Mouse (Mus musculus) liver, embryonic 14.5 days (tissue): ENCODE measurements around the gene Cog1. TPM values are rescaled to one million over a fixed set of nuclear protein-coding genes. Genes with fewer than 3 reads are reported as not detected.

ENCODE experiments used
- ATAC-seq: fragments of 200-750 bp; cut with Nextera tagmentation; 2 replicates; pipeline ENCODE4 v1.8.0; 2017; ENCODE audit warnings: moderate number of reproducible peaks, mild to moderate bottlenecking, moderate library complexity; ENCODE audit not compliant: insufficient read depth
- DNase-seq, 3 experiments: peaks; one replicate each; pipeline ENCODE4 v3.0.0-alpha.2; 2012 to 2013; ENCODE audit warnings: low read depth in 3 of 3, low spot score in 3 of 3
- H3K27ac ChIP-seq: fragments of 300-500 bp; sonication (generic); 2 replicates; pipeline ENCODE4 v1.5.1; 2014; ENCODE audit warnings: moderate library complexity, mild to moderate bottlenecking, control low read depth, inconsistent platforms
- H3K27me3 ChIP-seq: fragments of 300-500 bp; sonication (generic); 2 replicates; pipeline ENCODE4 v1.6.1; 2014; ENCODE audit warnings: mild to moderate bottlenecking, low read length, moderate library complexity; ENCODE audit not compliant: control insufficient read depth, insufficient read depth
- H3K36me3 ChIP-seq: fragments of 300-500 bp; sonication (generic); replicated peaks from 2 replicates; pipeline ENCODE4 v1.6.1; 2014; ENCODE audit warnings: low read depth; ENCODE audit not compliant: control insufficient read depth, insufficient read depth
- H3K4me1 ChIP-seq, 2 experiments: fragments of 200-500 bp in 1 of 2; fragments of 300-500 bp in 1 of 2; sonication (generic) in 1 of 2; replicated peaks; 2 replicates each; pipeline ENCODE4 v1.6.1; 2012 to 2014; ENCODE audit warnings: antibody characterized with exemption in 1 of 2, inconsistent platforms in 1 of 2, low read length in 1 of 2; ENCODE audit not compliant: control insufficient read depth in 2 of 2, insufficient read depth in 2 of 2
- H3K4me2 ChIP-seq: fragments of 300-500 bp; sonication (generic); 2 replicates; pipeline ENCODE4 v1.6.1; 2014; ENCODE audit warnings: low read depth, mild to moderate bottlenecking, control low read depth, moderate library complexity
- H3K4me3 ChIP-seq, 2 experiments: fragments of 200-500 bp in 1 of 2; fragments of 300-500 bp in 1 of 2; sonication (generic) in 1 of 2; 2 replicates each; pipeline ENCODE4 v1.5.1; 2012 to 2014; ENCODE audit warnings: low read depth in 2 of 2, low read length in 2 of 2, mild to moderate bottlenecking in 2 of 2, control low read depth in 1 of 2, inconsistent platforms in 1 of 2, moderate library complexity in 1 of 2; ENCODE audit not compliant: insufficient read depth in 1 of 2
- H3K9ac ChIP-seq: fragments of 300-500 bp; sonication (generic); replicated peaks from 2 replicates; pipeline ENCODE4 v1.6.1; 2014; ENCODE audit warnings: mild to moderate bottlenecking, control low read depth, moderate library complexity
- H3K9me3 ChIP-seq: fragments of 300-500 bp; sonication (generic); 2 replicates; pipeline ENCODE4 v1.6.1; 2016; ENCODE audit warnings: low read length, mixed read lengths; ENCODE audit not compliant: control insufficient read depth
- CTCF ChIP-seq: IDR thresholded peaks from 2 replicates; pipeline ENCODE4 v1.5.1; 2016; ENCODE audit warnings: antibody characterized with exemption, low read depth, control low read depth
- EP300 ChIP-seq: IDR thresholded peaks from 2 replicates; pipeline ENCODE4 v1.6.1; 2016; ENCODE audit warnings: antibody characterized with exemption, low read depth
- whole genome bisulfite sequencing: fragments of 180-500 bp; shearing (Covaris S2); extraction: QIAGEN DNeasy Blood & Tissue Kit; methylation state at CpG from one replicate; pipeline ENCODE4 v1.1.7; 2014; ENCODE audit not compliant: insufficient replicate concordance; 5-methylcytosine and 5-hydroxymethylcytosine counted together
- polyA plus RNA-seq, 2 experiments: library from polyadenylated mRNA; depleted of rRNA in 1 of 2; stranded (reverse) in 1 of 2; unstranded in 1 of 2; fragments of >200 nt; fragmentation: Nextera tagmentation in 1 of 2; extraction: Ambion mirVana in 1 of 2; gene quantifications; 2 replicates each; pipeline versions ENCODE4 v1.2.1 to v1.2.3; 2012 to 2014

Gene Cog1
- polyA plus RNA-seq (2012; rRNA removed) (12.0 and 12.9 TPM in 2 replicates), polyA plus RNA-seq (2014; fragmentation: Nextera tagmentation; extraction: Ambion mirVana) (9.3 and 12.7 TPM in 2 replicates)

GRCm38 (mm10) chr11:113648690-113649352 is at the start of gene Cog1:
Cog1 (plus strand) TSS chr11:113649169.
- no peak for DNase-seq
- no peak; the same call in 1 of the 2 replicates for ATAC-seq
- Histone ChIP-seq H3K9me3 (no peaks in the 10 kb centered on the region), H3K4me1 (peaks cover 24 to 27% of the 10 kb centered on the region in 2 experiments), H3K4me3 (peak within 1 kb of the TSS; percentile 99 to 100), H3K27ac (peak within 1 kb of the TSS; percentile 84), H3K9ac (peak within 1 kb of the TSS; percentile 86), H3K4me2 (peak within 1 kb of the TSS; percentile 95), H3K36me3 (peaks cover 22% of the 10 kb centered on the region), H3K27me3 (no peaks in the 10 kb centered on the region)
- TF ChIP-seq EP300 (no peak), CTCF (no peak)
- WGBS, result 39% methylated on average over 26 of the region's 26 CpGs

GRCm38 (mm10) chr11:113600526-113601245 is 48.3 kb upstream of the Cog1 start:
- DNase-seq (no peak), ATAC-seq (no peak)
- Histone ChIP-seq H3K9me3 (no peaks in the 10 kb centered on the region), H3K9ac (no peak overlapping the region), H3K4me3 (no peak overlapping the region), H3K27ac (no peak overlapping the region), H3K4me2 (no peak overlapping the region), H3K4me1 (no peaks in the 10 kb centered on the region), H3K27me3 (no peaks in the 10 kb centered on the region), H3K36me3 (no peaks in the 10 kb centered on the region)
- 61% methylated on average over 18 of the region's 18 CpGs for WGBS
- TF ChIP-seq EP300 (no peak), CTCF (no peak)

GRCm38 (mm10) chr11:113601616-113602343 is 47.2 kb upstream of the Cog1 start:
- TF ChIP-seq CTCF, result no peak

GRCm38 (mm10) chr11:113607556-113607955 is 41.4 kb upstream of the Cog1 start:
- no peaks in the 10 kb centered on the region for H3K9me3 ChIP-seq
- no peak overlapping the region for H3K9ac ChIP-seq
- DNase-seq (no peak), ATAC-seq (no peak)
- 78% methylated on average over 12 of the region's 12 CpGs for WGBS
- no peak overlapping the region for H3K4me3 ChIP-seq
- TF ChIP-seq EP300 (no peak), CTCF (no peak)
- H3K36me3 ChIP-seq, result no peaks in the 10 kb centered on the region
- no peaks in the 10 kb centered on the region for H3K27me3 ChIP-seq
- H3K4me1 ChIP-seq, result peaks cover 0 to 8% of the 10 kb centered on the region in 2 experiments; a peak in 1 of 4 replicates
- H3K27ac ChIP-seq, result no peak overlapping the region
- no peak overlapping the region for H3K4me2 ChIP-seq

More at GRCm38 (mm10) chr11:113601616-113602343, 47.2 kb upstream of the Cog1 start:
- Histone ChIP-seq H3K9me3 (no peaks in the 10 kb centered on the region), H3K9ac (no peak overlapping the region), H3K4me1 (no peaks in the 10 kb centered on the region), H3K36me3 (no peaks in the 10 kb centered on the region), H3K4me2 (no peak overlapping the region), H3K27ac (no peak overlapping the region), H3K27me3 (no peaks in the 10 kb centered on the region), H3K4me3 (no peak overlapping the region)
- 65% methylated on average over 12 of the region's 12 CpGs for WGBS
- no peak for ATAC-seq
- no peak for DNase-seq
